ENCODE assay signal across 11 mouse cellular contexts in genomic region chr9:112187667-112188066, GRCm38 (mm10). TPM values are rescaled to one million over a fixed set of nuclear protein-coding genes. Genes with fewer than 3 reads are reported as not detected.
DNase-seq lines count a peak whose midpoint lies in the region; ATAC-seq and TF ChIP-seq lines count a peak whose summit lies in the region.
"Had no signal": no experiment of that assay in that cellular context is flagged by ENCODE, and none has a peak within 500 bp of the region (broad histone marks: within the 10 kb centered on the region; RNA-seq: fewer than 3 reads in every experiment).

No protein-coding gene starts in this region.

- H3K4me2 ChIP-seq in heart, embryonic 16.5 days (ENCODE audit: low read depth, low read length), result no peak overlapping the region
- peak overlapping the region; percentile 23 for H3K4me2 ChIP-seq in forebrain, postnatal 0 days (ENCODE audit: low read depth)
- peak overlapping the region; percentile 29; the same call in 1 of the 2 replicates for H3K4me2 ChIP-seq in neural tube, embryonic 15.5 days

- H3K36me3 ChIP-seq in heart, embryonic 16.5 days (ENCODE audit: control insufficient read depth, insufficient read depth), result no peaks in the 10 kb centered on the region
- H3K36me3 ChIP-seq in forebrain, postnatal 0 days (ENCODE audit: insufficient read depth), result peaks cover 32% of the 10 kb centered on the region
- H3K36me3 ChIP-seq in neural tube, embryonic 15.5 days, result peaks cover 8% of the 10 kb centered on the region; the same call in 1 of the 2 replicates

- H3K27me3 ChIP-seq in heart, embryonic 16.5 days (ENCODE audit: control insufficient read depth, insufficient read depth, low read length), result no peaks in the 10 kb centered on the region
- no peaks in the 10 kb centered on the region for H3K27me3 ChIP-seq in forebrain, postnatal 0 days (ENCODE audit: insufficient read depth, low read length)
- H3K27me3 ChIP-seq in neural tube, embryonic 15.5 days (replicated peaks), result no peaks in the 10 kb centered on the region

- no peak for ATAC-seq in heart, embryonic 16.5 days (replicated peaks; ENCODE audit: extremely low read depth, insufficient read depth, low FRiP score)
- no peak for ATAC-seq in forebrain, postnatal 0 days
- no peak; the same call in 1 of the 2 replicates for ATAC-seq in neural tube, embryonic 15.5 days (ENCODE audit: low FRiP score)

- no peaks in the 10 kb centered on the region for H3K9me3 ChIP-seq in heart, embryonic 16.5 days (replicated peaks; ENCODE audit: control insufficient read depth, low read length)
- no peaks in the 10 kb centered on the region for H3K9me3 ChIP-seq in forebrain, postnatal 0 days (ENCODE audit: low read length)
- no peaks in the 10 kb centered on the region for H3K9me3 ChIP-seq in neural tube, embryonic 15.5 days (replicated peaks)

- TF ChIP-seq CTCF in forebrain, postnatal 0 days (IDR thresholded peaks at IDR 0.05; ENCODE audit: low read depth), result no peak

- H3K4me3 ChIP-seq in heart, embryonic 16.5 days (ENCODE audit: low read length), result peak overlapping the region; percentile 10; the same call in 1 of the 2 replicates
- H3K4me3 ChIP-seq in forebrain, postnatal 0 days (ENCODE audit: low read depth, low read length), result peak overlapping the region; percentile 21
- H3K4me3 ChIP-seq in neural tube, embryonic 15.5 days (replicated peaks), result no peak overlapping the region

- no peak overlapping the region for H3K27ac ChIP-seq in heart, embryonic 16.5 days (ENCODE audit: low read length)
- H3K27ac ChIP-seq in forebrain, postnatal 0 days (ENCODE audit: low read depth, low read length), result peak overlapping the region; percentile 80
- H3K27ac ChIP-seq in neural tube, embryonic 15.5 days (replicated peaks), result no peak overlapping the region
- H3K27ac ChIP-seq: macrophage had no signal

- no peak overlapping the region for H3K9ac ChIP-seq in heart, embryonic 16.5 days (ENCODE audit: low read length)
- peak overlapping the region; percentile 44 for H3K9ac ChIP-seq in forebrain, postnatal 0 days
- 0 out of 2 replicates have a peak overlapping the region, but pooled peaks have one; percentile 6 for H3K9ac ChIP-seq in neural tube, embryonic 15.5 days (replicated peaks)

- WGBS in heart, embryonic 16.5 days, result 62% methylated on average over 14 of the region's 14 CpGs
- WGBS in forebrain, postnatal 0 days, result 30% methylated on average over 14 of the region's 14 CpGs
- 29% methylated on average over 14 of the region's 14 CpGs for WGBS in neural tube, embryonic 15.5 days

- no peak for DNase-seq in heart, adult 8-10 months (ENCODE audit: low spot score)
- peak; percentile 57 to 61 for DNase-seq in cerebellum, postnatal 14 days
- no peak for DNase-seq in forebrain, postnatal 0 days
- no peak for DNase-seq in thymus, postnatal 14 days
- DNase-seq in ovary, adult 18-20 months (ENCODE audit: low spot score), result no peak
- no peak for DNase-seq in heart, postnatal 4 days
- DNase-seq: adrenal gland, postnatal 10 days had no signal

- H3K4me1 ChIP-seq in heart, embryonic 16.5 days (ENCODE audit: control insufficient read depth, insufficient read depth, low read length), result peaks cover 9% of the 10 kb centered on the region
- H3K4me1 ChIP-seq in forebrain, postnatal 0 days (ENCODE audit: insufficient read depth), result peaks cover 24% of the 10 kb centered on the region
- peaks cover 37% of the 10 kb centered on the region for H3K4me1 ChIP-seq in neural tube, embryonic 15.5 days

RNA-seq across cellular contexts. Expression of gene Arpp21, which starts 48.1 kb away (rescaled TPM):
- polyA plus RNA-seq in heart, embryonic 16.5 days (2015; fragmentation: Nextera tagmentation; extraction: Ambion mirVana), result 10.7 and 32.2 TPM in 2 replicates
- 1 to 10 TPM; 1.5 to 4.4 (median 3.0) TPM for total RNA-seq in heart, adult 8-10 months (2022)
- total RNA-seq in forebrain, postnatal 0 days (2014; rRNA removed), result 151 and 230 TPM in 2 replicates
- polyA plus RNA-seq in forebrain, postnatal 0 days (2015; fragmentation: Nextera tagmentation; extraction: Ambion mirVana), result 118 and 122 TPM in 2 replicates
- polyA plus RNA-seq in neural tube, embryonic 15.5 days (2015; fragmentation: Nextera tagmentation; extraction: Ambion mirVana), result 50.8 and 68.1 TPM in 2 replicates
- 1 to 10 TPM; 2.4 to 4.6 TPM for total RNA-seq in heart, postnatal 4 days (2021)
- polyA plus RNA-seq: gonadal fat pad, adult 2 months had no signal

Comparison
In these comparisons a context has a peak if more than half of its experiments do, and no peak if none do; other contexts are left out.
1. DNase-seq: peak in cerebellum, postnatal 14 days (2 of 2); none in heart, adult 8-10 months (single experiment), forebrain, postnatal 0 days (single experiment), thymus, postnatal 14 days (single experiment), ovary, adult 18-20 months (single experiment) and heart, postnatal 4 days (single experiment).
2. RNA of gene Arpp21, which starts 48.1 kb away (total RNA-seq): 151 to 230 TPM in forebrain, postnatal 0 days; 2.4 to 4.6 TPM in heart, postnatal 4 days and 1.5 to 4.4 TPM in heart, adult 8-10 months; every median in the first group is over 10 times any median in the second.